Mouse (Mus musculus): ENCODE measurements around the gene Nostrin. TPM values are rescaled to one million over a fixed set of nuclear protein-coding genes. Genes with fewer than 3 reads are reported as not detected.

Nostrin gene
- total RNA-seq, 4 experiments from 2014 or later, result 3.2 to 6.0 (median 4.2) TPM

- no peak for DNase-seq (ENCODE audit: low spot score in 2 of 2)
These were observed 55.5 kb downstream of the Nostrin start for GRCm38 (mm10) chr2:69191059-69191458.

- no peak for DNase-seq (ENCODE audit: low spot score in 2 of 2)
These were observed 58.0 kb downstream of the Nostrin start for GRCm38 (mm10) chr2:69193555-69193954.

- no peak for DNase-seq (ENCODE audit: low spot score in 2 of 2)
These were observed 69.6 kb downstream of the Nostrin start for GRCm38 (mm10) chr2:69205185-69205584.

- DNase-seq (ENCODE audit: low spot score in 2 of 2), result peak; percentile 87 to 89
These were observed 70.3 kb downstream of the Nostrin start, which contains the start of gene Spc25 for GRCm38 (mm10) chr2:69205791-69206351. TSS of gene Spc25 (minus strand) at chr2:69206194.

- DNase-seq (ENCODE audit: low spot score in 2 of 2), result no peak
These were observed 70.9 kb downstream of the Nostrin start for GRCm38 (mm10) chr2:69206523-69206922.

- no peak for DNase-seq (ENCODE audit: low spot score in 2 of 2)
These were observed 74.1 kb downstream of the Nostrin start for GRCm38 (mm10) chr2:69209684-69210083.

GRCm38 (mm10) chr2:69210773-69211172, 75.2 kb downstream of the Nostrin start, which contains the start of gene G6pc2:
TSS of gene G6pc2 (plus strand) at chr2:69211073.
- no peak for DNase-seq (ENCODE audit: low spot score in 2 of 2)

- DNase-seq (ENCODE audit: low spot score in 2 of 2), result no peak
These were observed 77.1 kb downstream of the Nostrin start for GRCm38 (mm10) chr2:69212652-69213051.

GRCm38 (mm10) chr2:69215242-69215641, 79.6 kb downstream of the Nostrin start:
- DNase-seq (ENCODE audit: low spot score in 2 of 2), result no peak

GRCm38 (mm10) chr2:69221868-69222416, 86.3 kb downstream of the Nostrin start:
- DNase-seq (ENCODE audit: low spot score in 2 of 2), result no peak

GRCm38 (mm10) chr2:69222815-69223214, 87.2 kb downstream of the Nostrin start:
- no peak for DNase-seq (ENCODE audit: low spot score in 2 of 2)

GRCm38 (mm10) chr2:69224724-69225123, 89.1 kb downstream of the Nostrin start:
- no peak for DNase-seq (ENCODE audit: low spot score in 2 of 2)

GRCm38 (mm10) chr2:69226876-69227275, 91.3 kb downstream of the Nostrin start:
- DNase-seq (ENCODE audit: low spot score in 2 of 2), result no peak

GRCm38 (mm10) chr2:69228635-69229034, 93.0 kb downstream of the Nostrin start:
- no peak for DNase-seq (ENCODE audit: low spot score in 2 of 2)

- no peak for DNase-seq (ENCODE audit: low spot score in 2 of 2)
These were observed 94.5 kb downstream of the Nostrin start for GRCm38 (mm10) chr2:69230137-69230536.

GRCm38 (mm10) chr2:69232101-69232500, 96.5 kb downstream of the Nostrin start:
- no peak for DNase-seq (ENCODE audit: low spot score in 2 of 2)

GRCm38 (mm10) chr2:69234976-69235678, 99.5 kb downstream of the Nostrin start:
- DNase-seq (ENCODE audit: low spot score in 2 of 2), result no peak

Other genes starting within 250 kb of the Nostrin start
- gene Spc25, start 70.4 kb downstream of the Nostrin start, total RNA-seq (2022), result under 1 TPM; 0.41 to 0.89 (median 0.51) TPM
- gene G6pc2, start 75.3 kb downstream of the Nostrin start, total RNA-seq (2022), result not detected
- gene Abcb11, start 206.8 kb downstream of the Nostrin start, total RNA-seq (2022), result not detected
- gene Dhrs9, start 244.6 kb downstream of the Nostrin start, total RNA-seq (2022), result not detected

All from layer of hippocampus, adult 8-10 months (tissue).